Mouse (Mus musculus) brain, embryonic 14.5 days (tissue): ENCODE measurements around the gene Rab22a.

ENCODE experiments used
- CTCF ChIP-seq: fragments of 200-500 bp; IDR thresholded peaks from 2 replicates; pipeline ENCODE4 v1.5.1; 2012; ENCODE audit warnings: inconsistent platforms, mild to moderate bottlenecking, moderate library complexity, borderline replicate concordance; ENCODE audit not compliant: insufficient read depth, insufficient read length; ENCODE audit errors: extremely low read depth
- POLR2A ChIP-seq: fragments of 200-500 bp; IDR thresholded peaks from 2 replicates; pipeline ENCODE4 v1.6.1; 2012; ENCODE audit warnings: mild to moderate bottlenecking, inconsistent platforms, borderline replicate concordance; ENCODE audit not compliant: poor library complexity, insufficient read depth, insufficient read length, severe bottlenecking; ENCODE audit errors: extremely low read depth

GRCm38 (mm10) chr2:173620645-173621044 is 38.9 kb upstream of the Rab22a start:
- TF ChIP-seq CTCF: no peak; the same call in 1 of the 2 replicates
- no peak for TF ChIP-seq POLR2A
